In genomic region chr1:193550761-193551160, GRCm38 (mm10) we compare ENCODE assay signal across 20 mouse cellular contexts.
DNase-seq lines count a peak whose midpoint lies in the region; ATAC-seq and TF ChIP-seq lines count a peak whose summit lies in the region.
"Had no signal": no experiment of that assay in that cellular context is flagged by ENCODE, and none has a peak within 500 bp of the region (broad histone marks: within the 10 kb centered on the region; RNA-seq: fewer than 3 reads in every experiment).

No protein-coding gene starts in this region.

- DNase-seq in heart, adult 11 months, result peak; percentile 27
- no peak for DNase-seq in heart, adult 18-20 months
- peak; percentile 56 for DNase-seq in embryonic facial prominence, embryonic 11.5 days (ENCODE audit: low spot score)
- DNase-seq in gastrocnemius, postnatal 4 days (ENCODE audit: low spot score in 2 of 2), result no peak
- no peak for DNase-seq in forebrain, postnatal 0 days
- no peak for DNase-seq in left cerebral cortex, postnatal 25 days (ENCODE audit: low spot score in 2 of 2)
- DNase-seq: adrenal gland, adult 2 months; cerebellum, adult 11-12 months; kidney, adult 8-10 months; kidney, postnatal 10 days; liver, postnatal 0 days; thymus, postnatal 14 days had no signal

- no peak overlapping the region for H3K9ac ChIP-seq in embryonic facial prominence, embryonic 11.5 days (replicated peaks; ENCODE audit: low read length)
- no peak overlapping the region for H3K9ac ChIP-seq in limb, embryonic 13.5 days
- H3K9ac ChIP-seq in stomach, embryonic 16.5 days (ENCODE audit: low read length), result no peak overlapping the region
- no peak overlapping the region for H3K9ac ChIP-seq in forebrain, postnatal 0 days
- H3K9ac ChIP-seq: hindbrain, embryonic 15.5 days; liver, postnatal 0 days; neural tube, embryonic 15.5 days had no signal

- intact Hi-C loops in left cerebral cortex, postnatal 25 days (cut with DNase I), result no loop called here

- ATAC-seq in embryonic facial prominence, embryonic 11.5 days (replicated peaks; ENCODE audit: insufficient number of reproducible peaks, low FRiP score, low TSS enrichment, low read depth), result no peak
- peak; percentile 36; the same call in 1 of the 2 replicates for ATAC-seq in limb, embryonic 13.5 days (ENCODE audit: low FRiP score, low read depth)
- no peak for ATAC-seq in stomach, embryonic 16.5 days (ENCODE audit: insufficient read depth, low FRiP score)
- no peak for ATAC-seq in forebrain, postnatal 0 days
- ATAC-seq: liver, postnatal 0 days; lung, postnatal 0 days had no signal

- no peaks in the 10 kb centered on the region; the same call in 1 of the 2 replicates for H3K4me1 ChIP-seq in embryonic facial prominence, embryonic 11.5 days (ENCODE audit: control insufficient read depth, insufficient read depth, low read length)
- peaks cover 17% of the 10 kb centered on the region for H3K4me1 ChIP-seq in limb, embryonic 13.5 days
- H3K4me1 ChIP-seq in stomach, embryonic 16.5 days (ENCODE audit: control insufficient read depth, insufficient read depth, low read length), result no peaks in the 10 kb centered on the region
- no peaks in the 10 kb centered on the region for H3K4me1 ChIP-seq in forebrain, postnatal 0 days (ENCODE audit: insufficient read depth)
- H3K4me1 ChIP-seq: hindbrain, embryonic 15.5 days; neural tube, embryonic 15.5 days had no signal

- 38% methylated on average over 2 of the region's 2 CpGs for WGBS in embryonic facial prominence, embryonic 11.5 days
- WGBS in limb, embryonic 13.5 days, result 19% methylated on average over 2 of the region's 2 CpGs
- 20% methylated on average over 2 of the region's 2 CpGs for WGBS in stomach, embryonic 16.5 days
- 49% methylated on average over 2 of the region's 2 CpGs for WGBS in forebrain, postnatal 0 days

- H3K36me3 ChIP-seq in embryonic facial prominence, embryonic 11.5 days (replicated peaks; ENCODE audit: control insufficient read depth, insufficient read depth, low read depth, low read length), result no peaks in the 10 kb centered on the region
- H3K36me3 ChIP-seq in limb, embryonic 13.5 days, result no peaks in the 10 kb centered on the region
- H3K36me3 ChIP-seq in stomach, embryonic 16.5 days (ENCODE audit: control insufficient read depth, insufficient read depth, low read length), result no peaks in the 10 kb centered on the region
- no peaks in the 10 kb centered on the region for H3K36me3 ChIP-seq in forebrain, postnatal 0 days (ENCODE audit: insufficient read depth)
- H3K36me3 ChIP-seq: hindbrain, embryonic 15.5 days; midbrain, embryonic 10.5 days; neural tube, embryonic 15.5 days had no signal

- no peaks in the 10 kb centered on the region for H3K9me3 ChIP-seq in embryonic facial prominence, embryonic 11.5 days (replicated peaks; ENCODE audit: control insufficient read depth, low read length)
- H3K9me3 ChIP-seq in limb, embryonic 13.5 days, result no peaks in the 10 kb centered on the region
- H3K9me3 ChIP-seq in stomach, embryonic 16.5 days (replicated peaks; ENCODE audit: control insufficient read depth, low read length), result no peaks in the 10 kb centered on the region
- H3K9me3 ChIP-seq in forebrain, postnatal 0 days (ENCODE audit: low read length), result no peaks in the 10 kb centered on the region
- H3K9me3 ChIP-seq: hindbrain, embryonic 15.5 days; midbrain, embryonic 10.5 days; neural tube, embryonic 15.5 days had no signal

- peak overlapping the region; percentile 52; the same call in 1 of the 2 replicates for H3K27ac ChIP-seq in embryonic facial prominence, embryonic 11.5 days (replicated peaks; ENCODE audit: low read depth, low read length)
- H3K27ac ChIP-seq in limb, embryonic 13.5 days, result peak overlapping the region; percentile 44; the same call in 1 of the 2 replicates
- H3K27ac ChIP-seq in stomach, embryonic 16.5 days (ENCODE audit: low read length), result peak overlapping the region; percentile 68
- no peak overlapping the region for H3K27ac ChIP-seq in forebrain, postnatal 0 days (ENCODE audit: low read depth, low read length)
- H3K27ac ChIP-seq: hindbrain, embryonic 15.5 days; macrophage; midbrain, embryonic 10.5 days; neural tube, embryonic 15.5 days had no signal

- H3K4me2 ChIP-seq in embryonic facial prominence, embryonic 11.5 days (ENCODE audit: low read depth, low read length), result no peak overlapping the region
- H3K4me2 ChIP-seq in limb, embryonic 13.5 days (replicated peaks), result no peak overlapping the region
- H3K4me2 ChIP-seq in stomach, embryonic 16.5 days (ENCODE audit: low read depth, low read length), result no peak overlapping the region
- H3K4me2 ChIP-seq in forebrain, postnatal 0 days (ENCODE audit: low read depth), result no peak overlapping the region
- H3K4me2 ChIP-seq: hindbrain, embryonic 15.5 days; liver, embryonic 11.5 days; neural tube, embryonic 15.5 days had no signal

- H3K4me3 ChIP-seq in embryonic facial prominence, embryonic 11.5 days (ENCODE audit: low read depth, low read length), result no peak overlapping the region
- H3K4me3 ChIP-seq in limb, embryonic 13.5 days, result no peak overlapping the region
- no peak overlapping the region for H3K4me3 ChIP-seq in stomach, embryonic 16.5 days (replicated peaks; ENCODE audit: low read length)
- H3K4me3 ChIP-seq in forebrain, postnatal 0 days (ENCODE audit: low read depth, low read length), result no peak overlapping the region
- H3K4me3 ChIP-seq: hindbrain, embryonic 15.5 days; midbrain, embryonic 10.5 days; neural tube, embryonic 15.5 days had no signal

- no peak for TF ChIP-seq CTCF in forebrain, postnatal 0 days (IDR thresholded peaks at IDR 0.05; ENCODE audit: low read depth)

- no peaks in the 10 kb centered on the region for H3K27me3 ChIP-seq in embryonic facial prominence, embryonic 11.5 days (ENCODE audit: control insufficient read depth, insufficient read depth, low read length)
- H3K27me3 ChIP-seq in limb, embryonic 13.5 days, result no peaks in the 10 kb centered on the region
- no peaks in the 10 kb centered on the region for H3K27me3 ChIP-seq in stomach, embryonic 16.5 days (ENCODE audit: control insufficient read depth, insufficient read depth, low read length)
- no peaks in the 10 kb centered on the region for H3K27me3 ChIP-seq in forebrain, postnatal 0 days (ENCODE audit: insufficient read depth, low read length)
- H3K27me3 ChIP-seq: hindbrain, embryonic 15.5 days; neural tube, embryonic 15.5 days had no signal

Comparison
In these comparisons a context has a peak if more than half of its experiments do, and no peak if none do; other contexts are left out.
1. DNase-seq: peak in heart, adult 11 months (single experiment) and embryonic facial prominence, embryonic 11.5 days (single experiment); none in heart, adult 18-20 months (0 of 2), gastrocnemius, postnatal 4 days (0 of 2), forebrain, postnatal 0 days (single experiment) and left cerebral cortex, postnatal 25 days (0 of 2).